In the genomic region with DNA sequence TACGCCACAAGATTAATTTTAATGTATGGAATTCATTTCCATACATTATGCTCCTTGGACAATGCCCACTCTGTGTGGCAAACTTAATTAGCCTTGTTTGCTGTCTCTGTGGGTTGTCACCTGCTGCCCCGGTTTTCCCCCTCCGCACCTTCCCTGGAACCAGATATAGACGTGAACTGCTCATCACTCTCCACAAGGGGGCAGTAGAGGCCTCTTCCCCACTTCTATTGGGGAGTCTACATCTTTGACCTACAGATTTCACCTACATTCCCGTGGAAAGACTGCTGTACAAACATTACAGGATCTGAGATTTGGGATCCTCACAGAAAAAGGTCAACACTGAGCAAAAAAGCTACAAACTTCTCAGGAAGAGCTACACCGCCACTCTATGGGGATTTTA, we compare ENCODE assay signal across 8 mouse cellular contexts. TPM values are rescaled to one million over a fixed set of nuclear protein-coding genes. Genes with fewer than 3 reads are reported as not detected.
DNase-seq lines count a peak whose midpoint lies in the region; ATAC-seq and TF ChIP-seq lines count a peak whose summit lies in the region.

No protein-coding gene starts in this region.

- no peak overlapping the region for H3K4me3 ChIP-seq in intestine, embryonic 15.5 days (replicated peaks)
- H3K4me3 ChIP-seq in small intestine, adult 2 months (ENCODE audit: low read depth, low read length): no peak overlapping the region

- no peak overlapping the region for H3K27ac ChIP-seq in intestine, embryonic 15.5 days
- no peak overlapping the region for H3K27ac ChIP-seq in small intestine, adult 2 months (ENCODE audit: insufficient read depth, low read depth, low read length)

- no peak overlapping the region for H3K4me2 ChIP-seq in intestine, embryonic 15.5 days (replicated peaks)

- peak; percentile 80; the same call in 1 of the 2 replicates for TF ChIP-seq CTCF in small intestine, adult 2 months (IDR thresholded peaks at IDR 0.05; ENCODE audit: extremely low read depth, insufficient read length, insufficient replicate concordance, low read depth, low read length)

- DNase-seq in cerebellum, adult 11 months: peak; percentile 81
- peak; percentile 25 to 32 for DNase-seq in urinary bladder, adult 18-20 months (ENCODE audit: low spot score in 2 of 2)
- DNase-seq in urinary bladder, postnatal 10 days (ENCODE audit: low spot score): no peak
- peak; percentile 83 for DNase-seq in embryo, embryonic 10.5 days (ENCODE audit: low spot score)
- DNase-seq in lung, postnatal 14 days: peak; percentile 82

- TF ChIP-seq POLR2A in small intestine, adult 2 months (IDR thresholded peaks at IDR 0.05; ENCODE audit: low read depth, low read length): no peak

- WGBS in intestine, embryonic 15.5 days: 29% methylated on average over 6 of the region's 6 CpGs
- WGBS in small intestine, adult 2 months: 25% methylated on average over 6 of the region's 6 CpGs

- H3K36me3 ChIP-seq in intestine, embryonic 15.5 days: no peaks in the 10 kb centered on the region
- H3K36me3 ChIP-seq in small intestine, adult 2 months (ENCODE audit: control insufficient read depth, insufficient read depth, low read length): no peaks in the 10 kb centered on the region

- 0 out of 2 replicates have a peak, but pooled peaks cover 2% of the 10 kb centered on the region for H3K4me1 ChIP-seq in intestine, embryonic 15.5 days (replicated peaks)
- peaks cover 6% of the 10 kb centered on the region; the same call in 1 of the 2 replicates for H3K4me1 ChIP-seq in small intestine, adult 2 months (ENCODE audit: control insufficient read depth, insufficient read depth, insufficient read length, low read length)

- no peak for ATAC-seq in cerebellum, adult (ENCODE audit: insufficient number of reproducible peaks, low FRiP score, low TSS enrichment)
- peak; percentile 34; the same call in 1 of the 2 replicates for ATAC-seq in intestine, embryonic 15.5 days

- H3K9me3 ChIP-seq in intestine, embryonic 15.5 days: no peaks in the 10 kb centered on the region

- no peak overlapping the region for H3K9ac ChIP-seq in intestine, embryonic 15.5 days

- no peaks in the 10 kb centered on the region for H3K27me3 ChIP-seq in intestine, embryonic 15.5 days (replicated peaks)
- no peaks in the 10 kb centered on the region for H3K27me3 ChIP-seq in small intestine, adult 2 months (ENCODE audit: control insufficient read depth, insufficient read depth, low read length)

RNA-seq across cellular contexts. Expression of gene Saa3, which starts 1.0 kb away (rescaled TPM):
- polyA plus RNA-seq in intestine, embryonic 15.5 days (2015; fragmentation: Nextera tagmentation; extraction: Ambion mirVana): 0.88 and 1.0 TPM in 2 replicates
- polyA plus RNA-seq in small intestine, adult 2 months (2012; rRNA removed): 0.44 and 4.0 TPM in 2 replicates

RNA-seq across cellular contexts. Expression of gene Saal1, which starts 4.0 kb away (rescaled TPM):
- 24.6 and 26.9 TPM in 2 replicates for polyA plus RNA-seq in intestine, embryonic 15.5 days (2015; fragmentation: Nextera tagmentation; extraction: Ambion mirVana)
- polyA plus RNA-seq in small intestine, adult 2 months (2012; rRNA removed): 2.1 and 3.5 TPM in 2 replicates

RNA-seq across cellular contexts. Expression of gene Saa4, which starts 17.9 kb away (rescaled TPM):
- polyA plus RNA-seq in intestine, embryonic 15.5 days (2015; fragmentation: Nextera tagmentation; extraction: Ambion mirVana): 0.06 and 0.10 TPM in 2 replicates
- not detected in 2 replicates for polyA plus RNA-seq in small intestine, adult 2 months (2012; rRNA removed)

RNA-seq across cellular contexts. Expression of gene Saa1, which starts 28.3 kb away (rescaled TPM):
- polyA plus RNA-seq in intestine, embryonic 15.5 days (2015; fragmentation: Nextera tagmentation; extraction: Ambion mirVana): 0.42 and 0.77 TPM in 2 replicates
- polyA plus RNA-seq in small intestine, adult 2 months (2012; rRNA removed): 0.56 TPM in 1 of 2 replicates, not detected in the other

RNA-seq across cellular contexts. Expression of gene Saa2, which starts 37.1 kb away (rescaled TPM):
- 0.30 TPM in 1 of 2 replicates, not detected in the other for polyA plus RNA-seq in intestine, embryonic 15.5 days (2015; fragmentation: Nextera tagmentation; extraction: Ambion mirVana)
- polyA plus RNA-seq in small intestine, adult 2 months (2012; rRNA removed): not detected in 2 replicates
